Mouse (Mus musculus): Measurements from ENCODE around the gene Stx1b. TPM values are rescaled to one million over a fixed set of nuclear protein-coding genes. Genes with fewer than 3 reads are reported as not detected.
A peak's percentile ranks its signal among the peaks of the same experiment; 100 is the strongest.
"Not testable (repeated sequence)": the region's sequence is repeated elsewhere in the genome, so short reads cannot be mapped to it uniquely, and the experiment has no call there.

Gene Stx1b
- polyA plus RNA-seq, 1 experiment from 2014 or later = 1.8 TPM

DNA sequence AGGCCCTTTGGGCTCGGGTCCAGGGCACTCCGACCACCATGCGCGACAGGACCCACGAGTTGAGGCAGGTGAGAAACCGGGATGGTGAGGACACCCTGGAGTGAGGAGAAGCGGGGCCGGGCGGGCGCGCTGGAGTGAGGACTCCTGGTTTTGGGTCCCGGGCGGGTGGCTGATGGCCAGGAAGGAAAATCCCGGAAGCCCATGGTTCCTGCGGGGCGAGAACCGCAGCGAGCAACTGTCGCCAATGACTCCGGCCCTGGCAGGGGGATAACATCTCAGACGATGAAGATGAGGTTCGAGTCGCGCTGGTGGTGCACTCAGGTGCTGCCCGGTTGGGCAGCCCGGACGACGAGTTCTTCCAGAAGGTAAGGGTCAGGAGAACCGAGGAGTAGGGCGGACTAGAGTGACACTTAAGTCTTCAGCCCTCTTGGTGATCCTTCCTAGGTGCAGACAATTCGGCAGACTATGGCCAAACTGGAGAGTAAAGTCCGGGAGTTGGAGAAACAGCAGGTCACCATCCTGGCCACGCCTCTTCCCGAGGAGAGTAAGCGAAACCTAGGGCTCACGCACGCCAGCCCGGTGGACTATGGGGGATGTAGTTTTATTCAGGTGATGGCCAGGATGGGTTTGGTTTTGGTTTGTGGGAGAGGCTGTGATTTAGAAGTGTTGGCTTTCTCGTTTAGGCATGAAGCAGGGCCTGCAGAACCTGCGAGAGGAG lies 17.8 kb upstream of the Stx1b start:
- H3K9ac ChIP-seq (ENCODE audit: low read depth, low read length) = peak overlapping the region; percentile 84
- peaks cover 5% of the 10 kb centered on the region; the same call in 1 of the 2 replicates for H3K4me1 ChIP-seq (ENCODE audit: control insufficient read depth, insufficient read depth, low read length)
- ATAC-seq (replicated peaks; ENCODE audit: insufficient number of reproducible peaks, low FRiP score, low TSS enrichment) = peak; percentile 64
- H3K36me3 ChIP-seq (ENCODE audit: control insufficient read depth, insufficient read depth, low read length) = peaks cover 11% of the 10 kb centered on the region; the same call in 1 of the 2 replicates
- no peaks in the 10 kb centered on the region for H3K9me3 ChIP-seq (replicated peaks; ENCODE audit: control insufficient read depth, low read length)
- H3K4me3 ChIP-seq (ENCODE audit: low read depth, low read length) = peak overlapping the region; percentile 91
- under 1% methylated on average over 40 of the region's 40 CpGs for WGBS (ENCODE audit: insufficient replicate concordance)
- H3K27me3 ChIP-seq (ENCODE audit: control insufficient read depth, insufficient read depth, low read length) = no peaks in the 10 kb centered on the region
- H3K27ac ChIP-seq (ENCODE audit: low read depth, low read length) = peak overlapping the region; percentile 86
- peak overlapping the region; percentile 87 for H3K4me2 ChIP-seq

DNA sequence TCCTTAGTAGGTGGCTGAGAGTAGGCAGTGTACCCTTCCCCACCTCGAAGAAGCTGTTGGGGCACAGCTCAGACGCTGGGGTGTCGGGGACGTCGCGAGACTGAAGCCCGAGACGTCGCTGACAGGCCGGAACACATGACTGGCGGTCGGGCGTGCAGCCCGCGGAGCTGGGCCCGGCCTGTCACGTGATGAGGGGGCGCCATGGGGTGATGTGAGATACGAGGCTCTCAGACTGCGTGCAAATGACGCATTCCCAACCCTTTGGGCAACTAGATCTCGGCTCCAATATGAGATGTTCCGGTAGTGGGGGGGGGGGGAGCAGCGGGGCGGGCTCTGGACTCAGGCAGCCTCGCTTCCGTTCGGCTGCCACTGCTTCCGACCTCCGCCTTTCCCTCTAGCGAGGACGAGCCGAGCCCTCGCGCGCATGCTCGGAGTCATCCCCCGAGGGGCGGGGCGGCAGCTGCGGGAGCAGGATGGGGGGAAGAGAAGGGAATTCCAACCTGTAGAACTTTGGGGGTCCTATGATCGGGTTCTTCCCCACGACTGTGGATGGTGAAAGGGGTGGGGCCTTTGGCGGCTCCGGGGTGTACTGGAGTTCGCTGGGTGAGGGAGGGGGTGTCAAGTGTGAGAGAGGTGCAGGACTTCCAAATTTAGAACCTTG lies 17.1 kb upstream of the Stx1b start:
- no peaks in the 10 kb centered on the region for H3K9me3 ChIP-seq (replicated peaks; ENCODE audit: control insufficient read depth, low read length)
- ATAC-seq (replicated peaks; ENCODE audit: insufficient number of reproducible peaks, low FRiP score, low TSS enrichment) = peak; percentile 88

DNA sequence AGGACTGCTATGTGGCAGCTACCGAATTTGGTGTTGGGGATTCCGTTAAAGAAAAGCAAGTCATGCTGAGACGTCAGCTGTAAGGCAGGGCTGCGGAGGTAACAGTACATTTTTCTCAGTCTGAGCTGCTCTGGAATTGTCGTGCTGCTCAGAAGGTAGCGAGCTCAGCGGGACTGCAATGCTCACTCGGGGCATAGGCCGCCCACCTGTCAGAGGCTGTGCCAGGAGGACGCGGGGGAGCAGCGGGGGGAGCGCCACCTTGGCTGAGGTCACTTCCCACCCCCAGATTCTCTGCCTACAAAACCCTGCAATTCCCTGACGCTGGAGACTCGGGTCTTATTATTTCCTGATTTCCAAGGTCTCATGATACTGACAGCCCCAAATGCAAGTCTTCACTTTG lies 16.5 kb upstream of the Stx1b start:
- Histone ChIP-seq H3K27ac (ENCODE audit: low read depth, low read length) (peak overlapping the region; percentile 86), H3K9me3 (replicated peaks; ENCODE audit: control insufficient read depth, low read length) (no peaks in the 10 kb centered on the region), H3K4me1 (ENCODE audit: control insufficient read depth, insufficient read depth, low read length) (peaks cover 5% of the 10 kb centered on the region; the same call in 1 of the 2 replicates), H3K4me2 (peak overlapping the region; percentile 87), H3K27me3 (ENCODE audit: control insufficient read depth, insufficient read depth, low read length) (no peaks in the 10 kb centered on the region), H3K4me3 (ENCODE audit: low read depth, low read length) (peak overlapping the region; percentile 91), H3K9ac (ENCODE audit: low read depth, low read length) (peak overlapping the region; percentile 73), H3K36me3 (ENCODE audit: control insufficient read depth, insufficient read depth, low read length) (peaks cover 5% of the 10 kb centered on the region; the same call in 1 of the 2 replicates)
- 6% methylated on average over 15 of the region's 15 CpGs for WGBS (ENCODE audit: insufficient replicate concordance)
- no peak for ATAC-seq (replicated peaks; ENCODE audit: insufficient number of reproducible peaks, low FRiP score, low TSS enrichment)

More for the DNA sequence above, 17.1 kb upstream of the Stx1b start:
- peak overlapping the region; percentile 91 for H3K4me3 ChIP-seq (ENCODE audit: low read depth, low read length)
- peak overlapping the region; percentile 84 for H3K9ac ChIP-seq (ENCODE audit: low read depth, low read length)
- WGBS (ENCODE audit: insufficient replicate concordance) = under 1% methylated on average over 46 of the region's 46 CpGs
- peak overlapping the region; percentile 86 for H3K27ac ChIP-seq (ENCODE audit: low read depth, low read length)
- no peaks in the 10 kb centered on the region for H3K27me3 ChIP-seq (ENCODE audit: control insufficient read depth, insufficient read depth, low read length)
- H3K36me3 ChIP-seq (ENCODE audit: control insufficient read depth, insufficient read depth, low read length) = peaks cover 7% of the 10 kb centered on the region; the same call in 1 of the 2 replicates
- H3K4me1 ChIP-seq (ENCODE audit: control insufficient read depth, insufficient read depth, low read length) = peaks cover 5% of the 10 kb centered on the region; the same call in 1 of the 2 replicates
- H3K4me2 ChIP-seq = peak overlapping the region; percentile 87

DNA sequence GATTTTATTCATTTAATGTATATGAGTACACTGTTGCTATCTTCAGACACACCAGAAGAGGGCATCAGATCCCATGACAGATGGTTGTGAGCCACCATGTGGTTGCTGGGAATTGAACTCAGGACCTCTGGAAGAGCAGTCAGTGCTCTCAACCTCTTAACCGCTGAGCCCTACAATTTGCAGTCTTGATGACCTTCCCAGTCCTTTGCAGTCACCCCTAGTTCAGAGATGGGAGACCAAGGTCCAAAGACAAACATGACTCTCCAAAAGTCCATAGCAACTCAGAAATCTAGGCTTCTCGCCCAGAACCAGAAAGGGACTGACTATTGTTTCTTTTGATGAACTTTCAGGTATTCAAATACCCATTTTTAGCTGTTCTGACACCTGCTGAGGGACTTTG lies 15.7 kb upstream of the Stx1b start:
- whole genome bisulfite sequencing (ENCODE audit: insufficient replicate concordance) = 75% methylated on average over 2 of the region's 2 CpGs

DNA sequence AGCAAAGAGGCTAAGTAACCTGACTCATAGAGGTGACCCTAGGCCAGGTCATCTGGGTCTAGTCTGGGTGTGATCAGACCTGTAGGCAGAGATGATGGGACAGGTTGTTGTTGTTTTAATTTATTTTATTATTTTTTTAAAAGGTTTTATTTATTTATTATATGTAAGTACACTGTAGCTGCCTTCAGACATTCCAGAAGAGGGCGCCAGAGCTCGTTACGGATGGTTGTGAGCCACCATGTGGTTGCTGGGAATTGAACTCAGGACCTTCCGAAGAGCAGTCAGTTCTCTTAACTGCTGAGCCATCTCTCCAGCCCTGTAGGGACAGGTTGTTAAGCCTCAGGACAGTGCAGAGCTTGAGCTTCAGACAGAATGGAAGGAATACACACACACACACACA lies 13.5 kb upstream of the Stx1b start:
- not testable (repeated sequence) for H3K4me1 ChIP-seq (ENCODE audit: control insufficient read depth, insufficient read depth, low read length); H3K27me3 ChIP-seq (ENCODE audit: control insufficient read depth, insufficient read depth, low read length); H3K9ac ChIP-seq (ENCODE audit: low read depth, low read length); H3K9me3 ChIP-seq (replicated peaks; ENCODE audit: control insufficient read depth, low read length); H3K4me3 ChIP-seq (ENCODE audit: low read depth, low read length); H3K27ac ChIP-seq (ENCODE audit: low read depth, low read length); ATAC-seq (replicated peaks; ENCODE audit: insufficient number of reproducible peaks, low FRiP score, low TSS enrichment); H3K4me2 ChIP-seq; H3K36me3 ChIP-seq (ENCODE audit: control insufficient read depth, insufficient read depth, low read length)
- WGBS (ENCODE audit: insufficient replicate concordance) = 77% methylated on average over 4 of the region's 4 CpGs

More for the DNA sequence above, 15.7 kb upstream of the Stx1b start:
- not testable (repeated sequence) for H3K36me3 ChIP-seq (ENCODE audit: control insufficient read depth, insufficient read depth, low read length); H3K27ac ChIP-seq (ENCODE audit: low read depth, low read length); H3K4me3 ChIP-seq (ENCODE audit: low read depth, low read length); H3K9me3 ChIP-seq (replicated peaks; ENCODE audit: control insufficient read depth, low read length); H3K4me2 ChIP-seq; ATAC-seq (replicated peaks; ENCODE audit: insufficient number of reproducible peaks, low FRiP score, low TSS enrichment); H3K4me1 ChIP-seq (ENCODE audit: control insufficient read depth, insufficient read depth, low read length); H3K9ac ChIP-seq (ENCODE audit: low read depth, low read length); H3K27me3 ChIP-seq (ENCODE audit: control insufficient read depth, insufficient read depth, low read length)

DNA sequence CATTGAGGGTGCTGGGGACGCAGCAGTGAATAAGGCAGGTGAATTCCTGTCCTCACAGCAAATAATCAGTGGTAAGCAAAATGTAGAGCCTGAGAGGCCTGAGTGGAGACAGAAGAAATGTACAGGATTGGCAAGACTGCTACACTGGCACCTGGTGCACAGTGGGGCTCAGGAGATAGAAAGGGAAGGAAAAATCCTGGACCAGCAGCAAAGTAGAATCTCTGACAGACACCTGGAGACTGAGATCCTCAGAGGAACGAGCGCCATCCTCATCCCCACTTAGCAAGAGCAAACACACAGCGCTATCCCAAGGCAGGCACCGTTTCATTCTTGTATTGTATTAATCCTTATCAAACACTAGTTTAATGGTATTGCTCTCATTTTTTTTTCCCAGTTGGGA lies 13.1 kb upstream of the Stx1b start:
- H3K4me3 ChIP-seq (ENCODE audit: low read depth, low read length) = no peak overlapping the region
- peaks cover 1% of the 10 kb centered on the region; the same call in 1 of the 2 replicates for H3K4me1 ChIP-seq (ENCODE audit: control insufficient read depth, insufficient read depth, low read length)
- H3K9me3 ChIP-seq (replicated peaks; ENCODE audit: control insufficient read depth, low read length) = no peaks in the 10 kb centered on the region
- no peaks in the 10 kb centered on the region for H3K27me3 ChIP-seq (ENCODE audit: control insufficient read depth, insufficient read depth, low read length)
- no peaks in the 10 kb centered on the region for H3K36me3 ChIP-seq (ENCODE audit: control insufficient read depth, insufficient read depth, low read length)
- no peak for ATAC-seq (replicated peaks; ENCODE audit: insufficient number of reproducible peaks, low FRiP score, low TSS enrichment)
- no peak overlapping the region for H3K9ac ChIP-seq (ENCODE audit: low read depth, low read length)
- WGBS (ENCODE audit: insufficient replicate concordance) = 86% methylated on average over 5 of the region's 5 CpGs
- no peak overlapping the region for H3K4me2 ChIP-seq
- no peak overlapping the region for H3K27ac ChIP-seq (ENCODE audit: low read depth, low read length)

DNA sequence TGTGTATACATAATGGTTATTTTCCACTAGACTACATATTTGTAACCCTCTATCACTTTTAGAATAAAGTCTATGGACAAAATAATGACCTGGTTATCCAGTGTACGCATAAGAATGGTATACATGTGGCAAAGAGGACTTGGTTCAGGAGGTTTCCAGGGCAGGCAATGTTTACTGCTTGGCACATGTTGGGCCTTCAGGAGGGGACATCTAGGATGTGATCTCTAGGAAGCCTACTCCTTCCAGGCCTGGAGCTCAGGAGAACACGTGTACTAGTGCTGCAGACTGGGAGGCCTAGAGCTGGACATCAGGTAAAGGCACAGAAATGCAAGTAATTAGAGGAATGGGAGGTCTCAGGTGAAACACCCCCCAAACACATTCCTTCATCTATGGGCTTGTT lies 11.2 kb upstream of the Stx1b start:
- no peak overlapping the region for H3K4me2 ChIP-seq
- WGBS (ENCODE audit: insufficient replicate concordance) = 75% methylated on average over 2 of the region's 2 CpGs
- no peak for ATAC-seq (replicated peaks; ENCODE audit: insufficient number of reproducible peaks, low FRiP score, low TSS enrichment)

DNA sequence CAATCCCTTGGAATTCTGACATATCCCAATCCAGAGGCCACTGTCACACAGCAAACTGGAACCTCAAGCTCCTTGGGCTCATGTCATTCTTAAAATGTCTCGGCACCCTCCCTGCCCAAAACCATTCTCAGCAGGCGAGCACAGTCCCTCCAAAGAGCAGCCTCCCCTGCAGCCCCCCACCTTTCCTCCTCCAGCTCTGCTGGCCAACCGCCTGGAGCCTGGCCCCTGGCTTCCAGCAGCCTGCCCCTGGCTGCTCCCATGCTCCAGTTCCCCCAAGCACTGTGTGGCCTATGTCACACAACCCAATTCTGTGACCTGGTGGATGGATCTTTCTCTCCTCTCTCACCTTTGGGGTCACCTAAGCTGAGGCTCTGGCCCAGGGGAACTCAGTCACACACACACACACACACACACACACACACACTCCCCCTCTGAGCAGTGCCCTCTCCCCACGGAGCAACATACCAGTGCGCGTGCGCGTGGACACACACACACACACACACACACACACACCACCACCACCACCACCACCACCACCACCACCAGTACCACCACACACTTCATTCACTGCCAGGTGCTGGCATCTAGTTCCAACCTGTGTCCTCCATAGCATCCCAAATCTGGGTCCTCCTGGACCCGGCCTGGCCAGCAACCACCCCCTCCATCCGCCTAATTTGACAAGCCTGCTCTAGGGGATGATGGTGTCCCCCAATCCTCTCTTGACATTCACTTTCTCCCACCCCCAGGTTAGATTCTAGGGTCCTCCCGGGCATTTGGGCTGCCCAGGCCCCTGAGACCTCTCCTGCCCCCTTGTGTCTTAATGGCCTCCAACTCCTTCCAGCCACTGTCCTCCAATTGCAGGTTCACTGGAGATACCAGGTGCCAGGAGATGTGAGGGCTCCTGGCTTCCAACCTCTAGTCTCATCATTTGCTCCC lies 845 bp downstream of the Stx1b start:
- WGBS (ENCODE audit: insufficient replicate concordance) = 68% methylated on average over 11 of the region's 11 CpGs
- no peak overlapping the region for H3K27ac ChIP-seq (ENCODE audit: low read depth, low read length)
- H3K4me1 ChIP-seq (ENCODE audit: control insufficient read depth, insufficient read depth, low read length) = peaks cover 8% of the 10 kb centered on the region; the same call in 1 of the 2 replicates

More for the DNA sequence above, 11.2 kb upstream of the Stx1b start:
- no peak overlapping the region for H3K9ac ChIP-seq (ENCODE audit: low read depth, low read length)
- no peaks in the 10 kb centered on the region for H3K4me1 ChIP-seq (ENCODE audit: control insufficient read depth, insufficient read depth, low read length)
- H3K9me3 ChIP-seq (replicated peaks; ENCODE audit: control insufficient read depth, low read length) = no peaks in the 10 kb centered on the region
- no peaks in the 10 kb centered on the region for H3K36me3 ChIP-seq (ENCODE audit: control insufficient read depth, insufficient read depth, low read length)
- H3K27ac ChIP-seq (ENCODE audit: low read depth, low read length) = no peak overlapping the region
- no peaks in the 10 kb centered on the region for H3K27me3 ChIP-seq (ENCODE audit: control insufficient read depth, insufficient read depth, low read length)
- H3K4me3 ChIP-seq (ENCODE audit: low read depth, low read length) = no peak overlapping the region

More for the DNA sequence above, 845 bp downstream of the Stx1b start:
- Histone ChIP-seq H3K9ac (ENCODE audit: low read depth, low read length) (peak overlapping the region; percentile 66), H3K4me2 (peak overlapping the region; percentile 80), H3K9me3 (replicated peaks; ENCODE audit: control insufficient read depth, low read length) (no peaks in the 10 kb centered on the region), H3K27me3 (ENCODE audit: control insufficient read depth, insufficient read depth, low read length) (peaks cover 3% of the 10 kb centered on the region; the same call in 1 of the 2 replicates), H3K4me3 (ENCODE audit: low read depth, low read length) (peak overlapping the region; percentile 54), H3K36me3 (ENCODE audit: control insufficient read depth, insufficient read depth, low read length) (no peaks in the 10 kb centered on the region)
- no peak; the same call in 1 of the 2 replicates for ATAC-seq (replicated peaks; ENCODE audit: insufficient number of reproducible peaks, low FRiP score, low TSS enrichment)
